ENCODE assay signal across 8 mouse cellular contexts in genomic region chr13:74259460-74260230, GRCm38 (mm10). TPM values are rescaled to one million over a fixed set of nuclear protein-coding genes. Genes with fewer than 3 reads are reported as not detected.
A peak's percentile ranks its signal among the peaks of the same experiment; 100 is the strongest.
DNase-seq lines count a peak whose midpoint lies in the region; ATAC-seq lines count a peak whose summit lies in the region.

No protein-coding gene starts in this region.

- peak; percentile 21 for DNase-seq in MN1 (ENCODE audit: low spot score)
- DNase-seq in gastrocnemius, postnatal 25 days: peak; percentile 38
- DNase-seq in induced T-regulatory cell, adult 2 months (ENCODE audit: low read depth): peak; percentile 78
- DNase-seq in left cerebral cortex, postnatal 36 days (ENCODE audit: low spot score in 2 of 2): peak; percentile 39 to 42
- peak; percentile 30 to 33 for DNase-seq in right cerebral cortex, adult 2 months (ENCODE audit: low spot score in 2 of 2)
- DNase-seq in urinary bladder, postnatal 25 days (ENCODE audit: low spot score): peak; percentile 79

- peak overlapping the region; percentile 50 for H3K4me3 ChIP-seq in brown adipose tissue, adult 24 weeks (ENCODE audit: insufficient read depth, low read depth, low read length)

- intact Hi-C loops in left cerebral cortex, postnatal 36 days (cut with DNase I): no loop called here

- peak; percentile 87 for ATAC-seq in megakaryocyte progenitor cell, adult 5-6 weeks (replicated peaks; ENCODE audit: poor library complexity)

- H3K27ac ChIP-seq in brown adipose tissue, adult 24 weeks (replicated peaks; ENCODE audit: low read depth, low read length): peak overlapping the region; percentile 67

- H3K4me1 ChIP-seq in brown adipose tissue, adult 24 weeks (ENCODE audit: control insufficient read depth, insufficient read depth, insufficient read length, low read length): no peaks in the 10 kb centered on the region

RNA-seq across cellular contexts. Expression of gene Ahrr, which starts 32.5 kb away (rescaled TPM):
- not detected in 2 replicates for polyA plus RNA-seq in brown adipose tissue, adult 24 weeks (2012; ENCODE audit: insufficient read depth, insufficient read length, missing spikeins)
- total RNA-seq in gastrocnemius, postnatal 25 days (2021): not detected
- under 1 TPM; 0.64 to 0.70 TPM for total RNA-seq in left cerebral cortex, postnatal 36 days (2021)
- total RNA-seq in megakaryocyte progenitor cell, adult 5-6 weeks (2015): 0.02 and 0.51 TPM in 2 replicates
- 0.25 and 0.34 TPM in 2 replicates for total RNA-seq in megakaryocyte progenitor cell, adult 5-6 weeks (2017)

RNA-seq across cellular contexts. Expression of gene Exoc3, which starts 51.1 kb away (rescaled TPM):
- 46.9 and 55.9 TPM in 2 replicates for polyA plus RNA-seq in brown adipose tissue, adult 24 weeks (2012; ENCODE audit: insufficient read depth, insufficient read length, missing spikeins)
- total RNA-seq in gastrocnemius, postnatal 25 days (2021): 10 to 100 TPM; 29.7 to 33.5 TPM
- total RNA-seq in left cerebral cortex, postnatal 36 days (2021): 10 to 100 TPM; 72.1 to 82.8 TPM
- 19.5 and 24.5 TPM in 2 replicates for total RNA-seq in megakaryocyte progenitor cell, adult 5-6 weeks (2015)
- 27.9 and 43.2 TPM in 2 replicates for total RNA-seq in megakaryocyte progenitor cell, adult 5-6 weeks (2017)

RNA-seq across cellular contexts. Expression of gene Pdcd6, which starts 57.7 kb away (rescaled TPM):
- 98.6 and 99.7 TPM in 2 replicates for polyA plus RNA-seq in brown adipose tissue, adult 24 weeks (2012; ENCODE audit: insufficient read depth, insufficient read length, missing spikeins)
- total RNA-seq in gastrocnemius, postnatal 25 days (2021): 10 to 100 TPM; 16.3 to 20.3 TPM
- 10 to 100 TPM; 80.6 to 87.7 TPM for total RNA-seq in left cerebral cortex, postnatal 36 days (2021)
- 160 and 162 TPM in 2 replicates for total RNA-seq in megakaryocyte progenitor cell, adult 5-6 weeks (2015)
- 112 and 116 TPM in 2 replicates for total RNA-seq in megakaryocyte progenitor cell, adult 5-6 weeks (2017)

Comparison
In these comparisons a context has a peak if more than half of its experiments do, and no peak if none do; other contexts are left out.
1. Peak in every context shown above with its lines: DNase-seq, ATAC-seq, H3K4me3 ChIP-seq and H3K27ac ChIP-seq.
2. DNase-seq: peak in every context shown above with its lines; median percentile 79 in urinary bladder, postnatal 25 days; 78 in induced T-regulatory cell, adult 2 months; 40 in left cerebral cortex, postnatal 36 days; 38 in gastrocnemius, postnatal 25 days; 32 in right cerebral cortex, adult 2 months; 21 in MN1.